Mouse (Mus musculus) gastrocnemius, postnatal 25 days (tissue): ENCODE measurements at regions not wholly inside any gene's neighbourhood (a gene's known extent, or its start where the extent isn't known, plus 50 kb on each side); places are given as distances from the start of the nearest gene placed in this dataset.

Experiments
- DNase-seq: peaks from one replicate; pipeline ENCODE4 v3.0.0; 2022

DNA sequence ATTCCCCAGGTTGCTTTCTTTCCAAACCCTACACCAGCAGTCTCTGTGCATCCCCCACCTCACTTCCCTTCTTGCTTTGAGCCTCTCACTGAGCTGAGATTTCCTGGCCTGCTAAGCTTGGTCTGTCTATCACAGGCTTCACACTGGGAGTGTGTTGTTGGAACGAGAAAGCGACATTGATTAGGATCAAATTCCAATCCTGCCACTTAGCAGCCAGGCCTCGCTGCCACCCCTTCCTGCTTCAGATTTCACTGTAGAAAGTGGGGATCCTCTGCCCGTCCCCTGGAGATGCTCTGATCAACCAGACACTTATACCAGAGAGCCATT lies 123.8 kb upstream of the Id2 start:
- DNase-seq: no peak

- no peak for DNase-seq
Observed at GRCm38 (mm10) chr12:25220096-25220779, 123.3 kb upstream of the Id2 start.

GRCm38 (mm10) chr12:25219546-25219945 lies 122.6 kb upstream of the Id2 start:
- DNase-seq: no peak

- no peak for DNase-seq
Observed at GRCm38 (mm10) chr12:25216792-25217516, 120.0 kb upstream of the Id2 start.

DNA sequence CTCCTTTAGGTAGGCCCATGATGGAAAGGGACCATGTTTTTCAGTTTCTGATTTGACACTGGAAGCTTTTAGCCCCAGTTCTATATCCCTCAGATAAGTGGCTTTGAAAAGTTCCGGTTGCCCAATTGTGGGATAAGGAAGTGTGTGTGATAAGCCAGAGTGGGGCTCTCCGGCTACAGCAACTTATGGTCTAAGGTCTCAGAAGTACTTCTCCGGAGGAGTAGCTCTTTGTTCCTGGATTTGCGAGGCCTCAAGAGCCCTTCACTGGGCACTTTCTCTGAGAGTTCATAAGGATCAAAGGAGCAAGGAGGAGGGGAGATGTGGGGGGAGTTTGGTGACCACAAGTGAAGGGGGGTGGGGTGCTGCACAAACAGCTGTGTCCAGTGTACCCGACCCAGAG lies 118.3 kb upstream of the Id2 start:
- DNase-seq: no peak

DNA sequence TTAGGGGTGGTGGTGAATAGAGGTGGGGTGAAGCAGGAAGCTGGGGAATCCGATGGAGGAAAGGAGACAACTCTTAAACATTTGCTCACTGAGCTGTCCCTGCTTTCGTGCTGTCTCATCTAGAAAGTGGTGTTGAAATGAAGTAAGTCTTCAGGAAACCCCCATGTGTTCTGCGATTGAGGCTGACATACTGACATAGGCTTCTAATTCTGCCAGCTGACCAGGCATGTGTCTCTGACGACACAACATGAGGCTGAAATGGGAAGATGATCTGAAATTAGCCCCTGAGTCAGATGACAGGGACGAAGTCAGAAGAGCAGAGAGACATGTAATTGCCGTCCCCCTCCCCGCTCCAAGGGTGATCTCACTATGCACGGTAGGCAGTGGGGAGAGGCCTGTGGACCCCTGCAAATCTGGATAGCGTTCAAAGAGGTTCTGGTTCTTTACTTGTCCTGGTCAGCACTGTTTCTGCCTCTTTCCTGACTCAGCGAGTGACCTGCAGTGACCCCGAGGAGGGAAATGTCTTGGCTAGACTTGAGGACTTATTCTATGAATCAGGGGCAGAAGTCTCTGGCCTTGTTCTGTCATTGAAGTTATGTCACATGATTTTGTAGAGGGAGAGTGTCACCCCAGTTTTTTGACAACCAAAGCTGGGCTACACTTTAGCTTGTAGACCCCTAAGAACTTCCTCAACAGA lies 117.0 kb upstream of the Id2 start:
- DNase-seq: no peak

DNA sequence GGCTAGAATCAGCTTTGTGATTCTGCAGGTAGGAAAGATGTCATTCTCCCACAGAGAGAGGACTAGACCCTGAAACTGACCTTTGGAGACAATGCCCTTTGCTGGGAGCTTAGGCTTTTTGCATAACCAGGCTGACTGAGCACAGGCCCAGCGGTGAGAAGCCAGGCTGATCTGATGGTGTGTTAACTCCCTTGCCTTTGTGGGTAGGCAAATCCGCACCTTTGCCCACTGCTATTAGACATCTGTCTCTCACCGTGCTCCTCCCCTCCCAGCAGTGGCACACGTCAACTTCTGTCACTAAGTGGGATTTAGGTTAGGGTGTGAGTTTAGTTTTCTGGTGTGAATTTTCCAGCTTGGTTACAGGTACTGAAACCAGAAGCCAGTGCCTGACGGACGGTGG lies 114.4 kb upstream of the Id2 start:
- no peak for DNase-seq

DNA sequence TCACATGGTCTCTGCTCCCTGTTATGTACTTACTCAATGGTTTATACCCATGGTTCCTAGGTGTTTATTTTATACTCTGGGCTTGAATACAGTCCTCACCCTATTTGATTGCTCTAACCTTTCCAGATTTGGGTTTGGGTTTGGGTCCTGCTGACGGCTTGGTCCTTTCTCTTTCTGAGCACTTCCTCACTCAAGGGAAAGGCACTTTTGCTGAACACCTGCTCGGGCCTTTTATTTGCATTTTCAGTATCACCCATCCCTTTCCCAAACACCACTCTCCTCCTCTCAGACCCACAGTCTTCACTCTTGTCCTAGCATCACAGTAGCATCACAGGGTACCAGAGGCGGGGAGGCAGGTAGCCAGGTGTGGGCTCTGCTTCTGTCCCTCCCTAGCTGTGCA lies 113.7 kb upstream of the Id2 start:
- no peak for DNase-seq

GRCm38 (mm10) chr12:25209333-25209728 lies 112.4 kb upstream of the Id2 start:
- no peak for DNase-seq

DNA sequence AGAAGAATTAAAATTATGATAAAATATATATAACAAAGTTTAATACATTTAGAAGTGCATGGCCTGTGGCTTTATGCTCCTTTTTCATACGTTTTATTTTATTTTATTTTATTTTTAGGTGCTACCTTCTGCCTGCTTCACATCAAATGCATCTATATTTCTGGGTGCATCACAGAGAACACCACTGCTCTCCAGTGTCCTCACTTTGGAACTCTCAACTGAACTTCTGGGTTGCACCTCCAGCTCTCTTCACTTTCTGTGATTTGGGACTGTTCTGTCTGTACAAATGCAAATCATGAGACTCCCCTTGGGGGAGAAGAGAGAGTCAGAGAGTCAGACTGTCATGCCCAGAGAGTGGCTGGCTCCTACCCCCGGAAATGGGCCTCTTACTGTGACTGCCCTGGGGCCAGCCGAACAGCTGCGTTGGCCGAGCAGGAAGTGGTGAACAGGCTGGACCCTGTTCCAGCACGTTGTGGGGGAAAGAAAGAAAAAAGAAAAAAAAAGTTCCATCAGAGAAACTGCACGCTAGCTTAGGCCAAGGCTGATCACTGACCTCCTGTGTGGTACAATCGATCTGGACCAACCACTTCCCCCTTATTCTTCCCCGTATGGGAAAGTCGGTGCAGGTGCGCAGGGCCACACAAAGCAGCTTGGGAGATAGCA lies 111.9 kb upstream of the Id2 start:
- peak; percentile 49 for DNase-seq

GRCm38 (mm10) chr12:25203371-25204067 lies 106.6 kb upstream of the Id2 start:
- DNase-seq: no peak

- DNase-seq: no peak
Observed at GRCm38 (mm10) chr12:25200161-25200560, 103.2 kb upstream of the Id2 start.

DNA sequence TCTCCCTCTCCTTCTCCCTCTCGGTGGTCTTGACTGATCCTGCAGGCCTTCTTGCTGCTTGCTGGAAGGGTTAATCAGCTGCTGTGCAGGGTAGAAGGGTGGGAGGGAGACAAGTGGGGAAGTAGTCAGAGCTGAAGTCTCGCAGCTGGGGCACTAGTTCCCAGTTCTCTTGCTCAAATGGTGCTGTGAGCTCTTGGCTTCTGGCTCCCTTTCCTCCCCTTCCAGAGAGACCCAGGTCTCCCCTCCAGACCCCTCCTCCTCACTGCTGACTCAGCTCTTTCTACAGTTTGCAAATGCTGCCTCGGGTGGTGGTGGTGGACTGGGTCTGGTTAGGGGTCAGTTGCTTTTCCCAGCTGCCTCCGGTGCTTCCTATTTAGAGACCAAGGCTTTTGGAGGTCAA lies 100.8 kb upstream of the Id2 start:
- no peak for DNase-seq

GRCm38 (mm10) chr12:25196022-25196421 lies 99.1 kb upstream of the Id2 start:
- no peak for DNase-seq

GRCm38 (mm10) chr12:25192216-25192615 lies 95.3 kb upstream of the Id2 start:
- DNase-seq: no peak

DNA sequence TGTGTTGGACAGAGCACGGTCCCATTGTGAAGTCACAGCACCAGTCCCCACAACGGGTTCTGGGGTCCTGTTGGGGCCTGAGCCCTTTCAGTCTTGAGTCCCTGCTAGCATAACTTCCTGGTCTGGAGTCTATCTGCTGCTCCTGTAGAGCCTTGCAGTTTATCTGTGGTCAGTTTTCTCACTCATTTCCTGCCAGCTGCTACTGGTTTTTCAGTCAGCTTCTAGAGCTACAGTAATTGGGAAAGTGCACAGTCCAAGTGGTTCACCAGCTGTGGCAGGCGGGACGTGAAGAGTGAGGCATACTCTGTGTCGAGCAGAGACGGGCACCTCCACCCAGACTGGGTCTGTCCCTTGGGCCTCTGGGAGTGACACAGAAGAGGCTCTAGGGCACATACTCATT lies 93.4 kb upstream of the Id2 start:
- DNase-seq: peak; percentile 26

GRCm38 (mm10) chr12:25189174-25189761 lies 92.3 kb upstream of the Id2 start:
- peak; percentile 42 for DNase-seq

DNA sequence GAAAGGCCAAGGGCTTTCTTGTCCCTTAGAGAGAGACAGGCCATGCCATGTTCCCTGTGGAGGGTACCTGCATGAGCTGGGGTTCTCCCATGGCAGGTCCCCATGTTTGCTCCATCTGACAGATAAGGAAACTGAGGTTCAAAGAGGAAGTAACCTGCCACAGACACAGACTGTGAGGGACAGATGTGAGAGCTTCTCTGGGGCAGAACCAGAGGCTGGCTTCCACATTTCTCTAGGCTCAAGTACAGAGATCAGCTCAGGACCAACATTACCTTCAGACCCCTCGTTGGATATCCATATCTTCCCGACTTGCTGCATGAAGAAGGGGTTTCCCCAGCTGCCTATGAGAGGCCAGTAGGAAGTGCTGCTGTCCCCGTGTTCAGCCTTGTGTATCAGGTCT lies 91.6 kb upstream of the Id2 start:
- DNase-seq: no peak

DNA sequence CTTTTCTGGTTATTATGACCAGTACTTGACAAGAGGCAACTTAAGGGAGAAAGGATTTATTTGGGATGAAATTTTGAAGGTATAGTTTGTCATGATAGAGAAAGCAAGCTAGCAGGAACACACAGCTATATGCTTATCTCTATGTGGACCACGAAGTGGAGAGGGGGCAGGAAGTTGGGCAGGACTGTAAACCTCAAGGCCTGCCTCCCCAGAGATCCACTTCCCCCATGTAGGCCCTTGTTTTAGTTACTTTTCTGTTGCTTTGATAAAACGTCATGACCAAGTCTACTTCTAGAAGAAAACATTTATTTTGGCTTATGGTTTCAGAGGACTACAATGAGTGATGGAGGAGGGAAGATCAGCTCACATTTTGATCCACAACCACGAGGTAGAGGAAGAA lies 90.3 kb upstream of the Id2 start:
- DNase-seq: no peak

DNA sequence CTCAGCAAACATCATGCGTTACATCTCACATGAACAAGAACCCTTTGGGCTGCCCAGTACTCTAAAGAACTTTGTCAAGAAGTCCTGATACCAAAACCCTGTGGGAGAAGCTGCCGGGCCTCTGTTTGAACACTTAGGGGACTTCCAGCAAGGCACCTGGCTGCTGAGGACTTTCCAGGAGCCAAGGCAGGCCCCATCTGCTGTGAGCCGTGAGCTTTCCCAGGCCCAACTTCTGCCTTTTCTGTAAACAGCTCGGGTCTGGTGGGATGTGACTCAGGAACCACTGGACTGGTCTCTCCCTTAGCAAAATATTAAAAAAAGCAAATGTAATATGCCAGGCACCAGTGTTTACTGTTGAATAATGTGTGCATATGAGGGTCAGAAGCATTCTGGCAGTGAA lies 85.7 kb upstream of the Id2 start:
- no peak for DNase-seq

DNA sequence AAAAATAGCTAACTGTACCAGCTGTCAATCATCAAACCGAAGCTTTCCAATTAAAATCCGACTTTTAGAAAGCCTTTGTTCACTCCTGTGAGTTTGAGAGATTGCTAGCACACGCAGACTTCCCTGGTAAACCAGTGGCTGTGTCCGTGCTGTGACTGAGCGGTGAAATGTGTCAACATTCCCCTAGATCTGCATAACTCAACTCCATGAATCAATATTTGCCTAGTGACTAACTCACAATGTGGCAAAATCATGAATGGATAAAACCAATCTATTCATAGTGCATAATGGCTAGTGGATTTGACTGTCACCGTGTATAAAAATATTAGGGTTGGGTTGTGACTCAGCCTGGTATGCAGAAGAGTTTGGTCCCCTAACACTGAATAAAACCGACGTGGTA lies 84.4 kb upstream of the Id2 start:
- no peak for DNase-seq

DNA sequence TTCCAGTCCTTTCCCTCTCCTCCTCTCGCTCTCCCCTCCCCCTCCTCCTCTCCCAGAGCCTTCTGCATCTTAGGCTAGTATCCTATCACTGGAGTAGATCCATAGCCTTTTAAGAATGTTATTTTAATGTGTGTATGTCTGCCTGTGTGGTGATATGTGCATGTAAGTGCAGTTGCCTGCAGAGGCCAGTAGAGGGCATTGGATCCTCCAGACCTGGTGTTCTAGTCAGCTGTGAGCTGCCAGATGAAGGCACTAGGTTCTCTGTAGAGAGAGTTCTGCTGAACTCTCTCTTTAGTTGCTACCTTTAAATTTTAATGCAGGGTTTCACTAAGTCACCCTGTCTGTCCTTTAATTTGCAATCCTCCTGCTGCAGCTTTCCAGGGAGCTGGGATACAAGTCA lies 83.9 kb upstream of the Id2 start:
- no peak for DNase-seq
